Mouse (Mus musculus) E14TG2a.4 (cell line): ENCODE results near the gene Rchy1.

Experiments
- CTCF ChIP-seq: conservative IDR thresholded peaks from 2 replicates; pipeline ENCODE4 v1.5.1; 2014; ENCODE audit warnings: low read length
- NANOG ChIP-seq: IDR thresholded peaks from 2 replicates; pipeline ENCODE4 v1.6.1; 2014; ENCODE audit warnings: borderline replicate concordance, low read length, mixed read lengths
- POU5F1 ChIP-seq: IDR thresholded peaks from 2 replicates; pipeline ENCODE4 v1.6.1; 2014; ENCODE audit warnings: low read length, borderline replicate concordance

DNA sequence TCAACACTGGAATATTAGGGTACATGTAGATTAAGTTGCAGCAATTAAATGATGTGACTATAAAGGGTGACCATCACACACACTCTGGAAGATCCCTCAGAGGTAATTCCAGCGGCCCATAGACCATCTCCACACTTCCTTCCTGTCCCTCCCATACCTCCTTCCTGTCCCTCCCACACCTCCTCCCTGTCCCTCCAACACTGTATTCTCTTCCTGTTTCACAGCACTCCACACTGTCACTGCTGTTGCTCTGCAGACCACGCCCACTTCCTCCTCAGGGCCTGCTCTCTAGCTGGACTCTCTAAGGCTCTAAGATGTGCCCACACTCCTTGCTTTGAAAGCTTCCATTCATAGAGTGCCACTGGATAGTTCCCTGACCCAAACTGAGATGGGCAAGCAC lies 37.9 kb upstream of the Rchy1 start:
- TF ChIP-seq CTCF (no peak), POU5F1 (no peak), NANOG (no peak)
